Mouse (Mus musculus): ENCODE measurements around the gene Clgn.

DNA sequence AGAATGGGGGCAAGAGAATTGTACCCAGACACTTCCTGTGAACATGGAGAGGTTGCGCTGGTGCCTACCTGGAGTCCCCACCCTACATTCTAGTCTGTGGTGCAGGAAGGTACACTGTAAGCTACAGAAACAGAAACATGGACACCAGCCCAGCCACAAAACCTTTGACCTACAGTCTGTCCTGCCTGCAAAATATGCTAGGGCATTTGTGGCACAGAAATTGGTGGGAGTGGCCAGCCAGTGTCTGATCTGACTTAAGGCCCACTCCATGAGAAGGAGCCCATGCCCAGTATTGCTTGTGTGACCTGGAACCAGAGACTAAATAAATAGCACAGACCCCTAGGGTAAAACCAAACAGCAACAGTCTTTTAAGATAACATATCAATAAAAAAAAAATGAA is 31.7 kb downstream of the Clgn start:
- TF ChIP-seq EP300 (IDR thresholded peaks at IDR 0.05; ENCODE audit: low read depth) (no peak), CTCF (IDR thresholded peaks at IDR 0.05; ENCODE audit: low read depth) (no peak)

Measured in heart, postnatal 0 days (tissue).